Mouse (Mus musculus) lung, adult 2 months (tissue): ENCODE results near the gene Cfap54.

ENCODE experiments used
- CTCF ChIP-seq: fragments of 200-500 bp; IDR thresholded peaks from 2 replicates; pipeline ENCODE4 v1.5.1; 2011; ENCODE audit warnings: mild to moderate bottlenecking, low read length, control low read depth; ENCODE audit not compliant: insufficient read depth
- POLR2A ChIP-seq: fragments of 200-500 bp; IDR thresholded peaks from 2 replicates; pipeline ENCODE4 v1.6.1; 2011; ENCODE audit warnings: low read depth, mild to moderate bottlenecking, control low read depth, low read length, borderline replicate concordance; ENCODE audit errors: extremely low read depth

- TF ChIP-seq CTCF (no peak), POLR2A (no peak)
Observed at GRCm38 (mm10) chr10:93076376-93076775, 5.0 kb downstream of the Cfap54 start.
